Mouse (Mus musculus): Measurements from ENCODE around the gene Cwf19l1. TPM values are rescaled to one million over a fixed set of nuclear protein-coding genes. Genes with fewer than 3 reads are reported as not detected.
A peak's percentile ranks its signal among the peaks of the same experiment; 100 is the strongest.

Gene Cwf19l1
- polyA plus RNA-seq, 1 experiment from 2014 or later: 31.1 TPM

DNA sequence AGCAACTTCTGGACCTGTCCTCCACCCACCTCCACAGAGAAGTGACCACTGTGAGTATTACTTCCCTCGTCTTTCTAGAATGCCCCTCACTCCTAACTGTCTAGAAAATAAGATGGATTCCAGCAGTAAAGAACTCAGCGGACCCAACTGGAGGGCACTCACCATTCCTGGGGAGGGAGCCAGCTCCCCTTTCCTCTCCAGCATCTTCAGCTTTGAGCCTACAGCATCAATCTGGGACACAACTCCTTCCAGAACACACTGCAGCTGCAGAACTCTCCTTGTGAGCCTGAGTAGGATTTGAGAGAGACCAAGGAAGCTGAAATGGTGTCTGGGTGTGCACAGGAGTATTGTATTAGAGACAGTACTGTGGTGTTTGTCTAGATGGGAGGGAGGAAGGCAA is 13.3 kb upstream of the Cwf19l1 start:
- Histone ChIP-seq H3K27me3 (ENCODE audit: control insufficient read depth, insufficient read depth, low read depth, low read length) (peaks cover 14% of the 10 kb centered on the region), H3K36me3 (ENCODE audit: control insufficient read depth, insufficient read depth, low read length) (no peaks in the 10 kb centered on the region), H3K9ac (ENCODE audit: low read depth, low read length) (no peak overlapping the region), H3K4me1 (ENCODE audit: control insufficient read depth, insufficient read depth, low read length) (peaks cover 17% of the 10 kb centered on the region), H3K4me2 (ENCODE audit: low read length) (no peak overlapping the region), H3K4me3 (ENCODE audit: low read depth, low read length) (no peak overlapping the region), H3K27ac (ENCODE audit: low read length) (no peak overlapping the region), H3K9me3 (replicated peaks; ENCODE audit: control insufficient read depth, low read length, poor library complexity, severe bottlenecking) (no peaks in the 10 kb centered on the region)
- WGBS: 72% methylated on average over 2 of the region's 2 CpGs
- no peak for ATAC-seq

DNA sequence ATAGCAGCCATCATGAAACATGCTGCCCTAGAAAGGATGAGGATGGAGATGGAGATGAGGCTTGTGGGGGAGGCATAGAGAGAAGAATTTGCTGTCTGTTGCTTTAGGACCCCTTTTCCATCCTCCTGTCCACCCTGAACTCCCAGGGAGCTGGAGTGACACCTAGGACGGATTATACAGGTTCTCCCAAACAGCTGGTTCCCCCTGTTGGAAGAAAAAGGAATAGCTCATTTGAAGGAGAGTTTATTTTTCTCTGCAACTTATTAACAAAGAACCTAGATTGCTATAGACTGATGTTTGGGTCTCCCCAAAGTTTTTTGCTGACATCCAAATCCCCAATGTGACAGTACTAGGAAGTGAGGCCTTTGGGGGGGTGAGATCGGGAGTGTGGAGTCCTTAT is 12.7 kb upstream of the Cwf19l1 start:
- H3K27ac ChIP-seq (ENCODE audit: low read length): no peak overlapping the region
- H3K4me1 ChIP-seq (ENCODE audit: control insufficient read depth, insufficient read depth, low read length): peaks cover 17% of the 10 kb centered on the region
- no peaks in the 10 kb centered on the region for H3K36me3 ChIP-seq (ENCODE audit: control insufficient read depth, insufficient read depth, low read length)
- no peak overlapping the region for H3K4me2 ChIP-seq (ENCODE audit: low read length)
- H3K4me3 ChIP-seq (ENCODE audit: low read depth, low read length): no peak overlapping the region
- H3K27me3 ChIP-seq (ENCODE audit: control insufficient read depth, insufficient read depth, low read depth, low read length): peaks cover 14% of the 10 kb centered on the region
- H3K9me3 ChIP-seq (replicated peaks; ENCODE audit: control insufficient read depth, low read length, poor library complexity, severe bottlenecking): no peaks in the 10 kb centered on the region
- no peak overlapping the region for H3K9ac ChIP-seq (ENCODE audit: low read depth, low read length)
- ATAC-seq: no peak
- 34% methylated on average over 2 of the region's 2 CpGs for WGBS

- H3K36me3 ChIP-seq (ENCODE audit: control insufficient read depth, insufficient read depth, low read length): peaks cover 3% of the 10 kb centered on the region
- H3K4me2 ChIP-seq (ENCODE audit: low read length): no peak overlapping the region
- H3K27ac ChIP-seq (ENCODE audit: low read length): no peak overlapping the region
- peaks cover 6% of the 10 kb centered on the region for H3K27me3 ChIP-seq (ENCODE audit: control insufficient read depth, insufficient read depth, low read depth, low read length)
- peaks cover 17% of the 10 kb centered on the region for H3K4me1 ChIP-seq (ENCODE audit: control insufficient read depth, insufficient read depth, low read length)
- H3K9me3 ChIP-seq (replicated peaks; ENCODE audit: control insufficient read depth, low read length, poor library complexity, severe bottlenecking): no peaks in the 10 kb centered on the region
- whole genome bisulfite sequencing: 95% methylated on average over 8 of the region's 8 CpGs
- H3K4me3 ChIP-seq (ENCODE audit: low read depth, low read length): no peak overlapping the region
- no peak for ATAC-seq
- H3K9ac ChIP-seq (ENCODE audit: low read depth, low read length): no peak overlapping the region
Measured at GRCm38 (mm10) chr19:44146951-44147350, 11.3 kb upstream of the Cwf19l1 start.

- Histone ChIP-seq H3K4me1 (ENCODE audit: control insufficient read depth, insufficient read depth, low read length) (peaks cover 17% of the 10 kb centered on the region), H3K4me2 (ENCODE audit: low read length) (peak overlapping the region; percentile 74), H3K9ac (ENCODE audit: low read depth, low read length) (peak overlapping the region; percentile 71), H3K27ac (ENCODE audit: low read length) (peak overlapping the region; percentile 72), H3K4me3 (ENCODE audit: low read depth, low read length) (peak overlapping the region; percentile 67), H3K36me3 (ENCODE audit: control insufficient read depth, insufficient read depth, low read length) (peaks cover 7% of the 10 kb centered on the region), H3K9me3 (replicated peaks; ENCODE audit: control insufficient read depth, low read length, poor library complexity, severe bottlenecking) (no peaks in the 10 kb centered on the region), H3K27me3 (ENCODE audit: control insufficient read depth, insufficient read depth, low read depth, low read length) (peaks cover 4% of the 10 kb centered on the region)
- ATAC-seq: peak; percentile 64
- WGBS: 56% methylated on average over 9 of the region's 9 CpGs
Measured at GRCm38 (mm10) chr19:44146568-44146879, 10.8 kb upstream of the Cwf19l1 start.

- peak within 1 kb of the TSS; percentile 67 for H3K4me3 ChIP-seq (ENCODE audit: low read depth, low read length)
- peaks cover 17% of the 10 kb centered on the region for H3K4me1 ChIP-seq (ENCODE audit: control insufficient read depth, insufficient read depth, low read length)
- H3K36me3 ChIP-seq (ENCODE audit: control insufficient read depth, insufficient read depth, low read length): peaks cover 7% of the 10 kb centered on the region
- peak within 1 kb of the TSS; percentile 72 for H3K27ac ChIP-seq (ENCODE audit: low read length)
- H3K4me2 ChIP-seq (ENCODE audit: low read length): peak within 1 kb of the TSS; percentile 74
- ATAC-seq: peak; percentile 96
- WGBS: 2% methylated on average over 46 of the region's 46 CpGs
- H3K27me3 ChIP-seq (ENCODE audit: control insufficient read depth, insufficient read depth, low read depth, low read length): peaks cover 4% of the 10 kb centered on the region; the same call in 1 of the 2 replicates
- peak within 1 kb of the TSS; percentile 71 for H3K9ac ChIP-seq (ENCODE audit: low read depth, low read length)
- no peaks in the 10 kb centered on the region for H3K9me3 ChIP-seq (replicated peaks; ENCODE audit: control insufficient read depth, low read length, poor library complexity, severe bottlenecking)
Measured at GRCm38 (mm10) chr19:44145702-44146567, 10.3 kb upstream of the Cwf19l1 start, which contains the start of gene Bloc1s2. Gene Bloc1s2 (minus strand): TSS chr19:44146446.

GRCm38 (mm10) chr19:44144366-44144765 is 8.7 kb upstream of the Cwf19l1 start:
- no peak for ATAC-seq
- 95% methylated on average over 9 of the region's 9 CpGs for WGBS
- Histone ChIP-seq H3K27me3 (ENCODE audit: control insufficient read depth, insufficient read depth, low read depth, low read length) (peaks cover 4% of the 10 kb centered on the region; the same call in 1 of the 2 replicates), H3K9ac (ENCODE audit: low read depth, low read length) (no peak overlapping the region), H3K36me3 (ENCODE audit: control insufficient read depth, insufficient read depth, low read length) (peaks cover 15% of the 10 kb centered on the region), H3K4me3 (ENCODE audit: low read depth, low read length) (no peak overlapping the region), H3K4me2 (ENCODE audit: low read length) (no peak overlapping the region), H3K4me1 (ENCODE audit: control insufficient read depth, insufficient read depth, low read length) (peaks cover 17% of the 10 kb centered on the region), H3K27ac (ENCODE audit: low read length) (no peak overlapping the region), H3K9me3 (replicated peaks; ENCODE audit: control insufficient read depth, low read length, poor library complexity, severe bottlenecking) (no peaks in the 10 kb centered on the region)

- peak; percentile 34; the same call in 1 of the 2 replicates for ATAC-seq
Measured at GRCm38 (mm10) chr19:44135960-44136485, 347 bp upstream of the Cwf19l1 start.

DNA sequence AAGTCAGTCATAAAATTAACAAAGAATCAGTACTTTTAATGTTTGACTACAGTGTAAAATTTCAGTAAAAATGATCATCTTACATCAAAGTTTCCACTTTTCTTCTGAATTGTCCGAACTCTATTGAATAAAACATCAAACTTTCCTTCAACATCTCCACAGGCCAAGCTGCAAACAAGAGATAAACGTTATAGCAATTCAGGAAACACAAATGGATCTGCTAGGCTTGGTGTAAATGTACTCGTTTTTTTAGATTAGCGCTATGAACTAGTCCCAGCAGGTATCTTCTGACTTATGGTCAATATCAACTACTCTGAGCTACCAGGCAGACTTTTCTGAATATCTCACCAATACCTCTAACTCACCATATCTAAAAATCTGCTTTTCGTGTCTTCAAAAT is 2.8 kb downstream of the Cwf19l1 start:
- no peak overlapping the region for H3K27ac ChIP-seq (ENCODE audit: low read length)
- H3K4me3 ChIP-seq (ENCODE audit: low read depth, low read length): no peak overlapping the region
- H3K27me3 ChIP-seq (ENCODE audit: control insufficient read depth, insufficient read depth, low read depth, low read length): no peaks in the 10 kb centered on the region
- H3K9me3 ChIP-seq (replicated peaks; ENCODE audit: control insufficient read depth, low read length, poor library complexity, severe bottlenecking): no peaks in the 10 kb centered on the region
- H3K4me2 ChIP-seq (ENCODE audit: low read length): no peak overlapping the region
- H3K36me3 ChIP-seq (ENCODE audit: control insufficient read depth, insufficient read depth, low read length): peaks cover 7% of the 10 kb centered on the region; the same call in 1 of the 2 replicates
- H3K9ac ChIP-seq (ENCODE audit: low read depth, low read length): no peak overlapping the region
- WGBS: 90% methylated on average over 5 of the region's 5 CpGs
- peaks cover 13% of the 10 kb centered on the region for H3K4me1 ChIP-seq (ENCODE audit: control insufficient read depth, insufficient read depth, low read length)
- no peak for ATAC-seq

More at GRCm38 (mm10) chr19:44135960-44136485, 347 bp upstream of the Cwf19l1 start:
- Histone ChIP-seq H3K36me3 (ENCODE audit: control insufficient read depth, insufficient read depth, low read length) (peaks cover 20% of the 10 kb centered on the region), H3K4me2 (ENCODE audit: low read length) (peak overlapping the region; percentile 63), H3K9ac (ENCODE audit: low read depth, low read length) (peak overlapping the region; percentile 43; the same call in 1 of the 2 replicates), H3K4me3 (ENCODE audit: low read depth, low read length) (peak overlapping the region; percentile 84), H3K27me3 (ENCODE audit: control insufficient read depth, insufficient read depth, low read depth, low read length) (no peaks in the 10 kb centered on the region), H3K9me3 (replicated peaks; ENCODE audit: control insufficient read depth, low read length, poor library complexity, severe bottlenecking) (no peaks in the 10 kb centered on the region), H3K27ac (ENCODE audit: low read length) (peak overlapping the region; percentile 64), H3K4me1 (ENCODE audit: control insufficient read depth, insufficient read depth, low read length) (peaks cover 13% of the 10 kb centered on the region)
- 25% methylated on average over 7 of the region's 7 CpGs for WGBS

DNA sequence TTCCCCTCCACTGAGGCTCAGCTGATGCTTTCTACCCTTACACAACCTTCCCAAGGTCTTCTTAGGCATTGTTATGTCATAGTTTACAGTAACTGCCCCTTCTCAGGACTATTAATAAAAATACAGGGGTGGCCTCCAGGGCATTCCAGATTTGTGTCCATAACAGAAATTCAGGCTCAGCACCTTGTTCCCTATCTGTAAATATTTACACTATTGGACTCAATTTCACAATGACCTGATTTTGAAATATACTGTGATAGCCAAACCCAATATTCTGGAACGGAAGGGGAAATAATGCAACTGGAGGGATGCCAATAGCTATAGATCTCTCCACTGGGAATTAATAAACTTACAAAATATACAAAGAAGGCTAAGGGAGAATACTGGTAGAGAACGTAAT is 7.1 kb downstream of the Cwf19l1 start:
- no peaks in the 10 kb centered on the region for H3K9me3 ChIP-seq (replicated peaks; ENCODE audit: control insufficient read depth, low read length, poor library complexity, severe bottlenecking)
- H3K27me3 ChIP-seq (ENCODE audit: control insufficient read depth, insufficient read depth, low read depth, low read length): no peaks in the 10 kb centered on the region
- 95% methylated on average over 2 of the region's 2 CpGs for whole genome bisulfite sequencing
- ATAC-seq: no peak
- no peak overlapping the region for H3K27ac ChIP-seq (ENCODE audit: low read length)
- peaks cover 26% of the 10 kb centered on the region for H3K36me3 ChIP-seq (ENCODE audit: control insufficient read depth, insufficient read depth, low read length)
- H3K4me1 ChIP-seq (ENCODE audit: control insufficient read depth, insufficient read depth, low read length): no peaks in the 10 kb centered on the region
- no peak overlapping the region for H3K4me3 ChIP-seq (ENCODE audit: low read depth, low read length)
- H3K9ac ChIP-seq (ENCODE audit: low read depth, low read length): no peak overlapping the region
- no peak overlapping the region for H3K4me2 ChIP-seq (ENCODE audit: low read length)
